Mouse (Mus musculus): ENCODE data around the gene Sv2a.
"Not testable (repeated sequence)": the region's sequence is repeated elsewhere in the genome, so short reads cannot be mapped to it uniquely, and the experiment has no call there.

The Sv2a gene

DNA sequence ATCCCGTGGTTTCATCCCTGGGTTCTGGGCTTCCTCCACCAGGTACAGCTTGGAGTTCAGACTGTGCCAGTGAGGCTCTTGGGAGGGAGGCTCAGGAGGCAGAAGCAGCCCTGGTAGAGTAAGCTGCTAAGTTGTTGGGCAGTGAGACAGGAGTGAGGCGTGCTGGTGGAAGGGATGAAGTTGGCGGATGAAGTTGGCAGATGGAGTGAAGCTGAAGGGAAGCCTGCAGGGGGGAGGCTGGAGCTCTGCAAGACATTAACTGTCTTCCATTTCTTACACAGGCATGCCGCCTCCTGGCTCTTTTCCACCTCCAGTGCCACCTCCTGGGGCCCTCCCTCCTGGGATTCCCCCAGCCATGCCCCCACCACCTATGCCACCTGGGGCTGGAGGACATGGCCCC, 6.9 kb upstream of the Sv2a start:
- not testable (repeated sequence) for DNase-seq (ENCODE audit: low spot score)

DNA sequence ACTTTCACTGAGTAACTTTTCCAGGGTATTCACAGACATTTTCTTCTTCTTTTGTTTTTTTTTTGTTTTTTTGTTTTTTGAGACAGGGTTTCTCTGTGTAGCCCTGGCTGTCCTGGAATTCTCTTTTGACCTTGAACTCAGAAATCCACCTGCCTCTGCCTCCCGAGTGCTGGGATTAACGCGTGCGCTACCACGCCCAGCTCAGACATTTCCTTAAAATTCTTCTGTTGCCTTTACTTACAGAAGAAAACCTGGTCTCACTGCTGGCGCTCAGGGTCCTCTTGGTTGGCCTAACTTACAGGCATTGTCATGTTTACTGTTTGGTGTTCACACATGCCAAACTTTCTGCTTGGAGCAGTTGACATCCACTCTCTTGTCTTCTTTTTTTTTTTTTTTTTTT, 5.7 kb upstream of the Sv2a start:
- no peak for DNase-seq (ENCODE audit: low spot score)

DNA sequence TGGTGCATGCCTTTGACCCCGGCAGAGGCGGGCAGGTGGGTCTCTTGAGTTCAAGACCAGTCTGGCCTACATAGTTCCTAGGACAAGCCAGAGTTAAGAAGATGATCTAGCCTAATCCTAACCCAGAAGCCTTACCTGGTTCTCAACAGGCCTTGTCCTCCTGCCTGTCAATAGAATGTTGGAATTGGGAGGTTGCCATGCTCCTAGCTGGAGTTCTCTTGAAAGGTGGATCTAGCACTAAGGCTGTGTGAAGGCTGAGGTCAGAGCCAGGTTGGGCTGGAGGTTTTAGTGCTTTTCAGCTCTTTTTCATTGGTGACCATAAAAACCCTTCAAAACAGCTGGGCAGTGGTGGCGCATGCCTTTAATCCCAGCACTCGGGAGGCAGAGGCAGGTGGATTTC, 2.5 kb upstream of the Sv2a start:
- no peak for DNase-seq (ENCODE audit: low spot score)

DNA sequence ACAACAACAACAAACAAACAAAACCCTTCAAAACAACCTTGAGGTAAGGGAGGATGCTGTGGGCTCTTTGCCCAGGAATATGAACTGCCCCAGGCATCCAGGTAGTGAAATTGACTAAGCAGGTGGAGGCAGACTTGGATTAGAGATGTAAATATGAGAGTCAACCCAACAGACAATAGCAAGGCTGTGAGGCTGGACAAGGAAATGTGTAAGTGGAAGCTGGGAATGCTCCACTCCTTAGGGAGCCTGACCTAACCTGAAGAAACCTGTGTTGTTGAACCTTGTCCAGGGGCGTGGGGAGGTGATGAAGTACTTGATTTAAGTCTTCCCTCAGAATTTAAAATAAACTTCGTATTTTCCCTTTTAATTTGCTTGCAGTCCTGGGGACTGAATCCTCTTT, 2.0 kb upstream of the Sv2a start:
- no peak for DNase-seq (ENCODE audit: low spot score)

DNA sequence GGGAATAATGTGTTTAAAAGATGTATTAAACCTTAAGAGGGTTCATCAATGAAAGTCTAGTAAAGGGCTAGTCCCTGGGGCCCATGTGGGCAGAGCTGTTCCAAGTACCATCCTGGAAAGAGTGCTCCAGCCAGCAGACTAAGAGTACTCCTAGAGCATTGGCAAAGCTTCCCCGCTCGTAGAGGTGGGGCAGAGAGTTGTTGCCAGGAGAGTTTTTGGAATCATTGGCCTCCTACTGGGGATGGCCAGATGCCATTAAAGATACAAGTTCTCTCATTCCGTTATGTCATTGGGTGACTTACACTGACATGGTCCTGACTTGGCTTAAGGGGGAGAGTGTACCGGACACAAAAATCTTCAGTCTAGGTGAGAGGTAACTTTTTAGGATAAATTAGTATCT, 1.4 kb upstream of the Sv2a start:
- no peak for DNase-seq (ENCODE audit: low spot score)

DNA sequence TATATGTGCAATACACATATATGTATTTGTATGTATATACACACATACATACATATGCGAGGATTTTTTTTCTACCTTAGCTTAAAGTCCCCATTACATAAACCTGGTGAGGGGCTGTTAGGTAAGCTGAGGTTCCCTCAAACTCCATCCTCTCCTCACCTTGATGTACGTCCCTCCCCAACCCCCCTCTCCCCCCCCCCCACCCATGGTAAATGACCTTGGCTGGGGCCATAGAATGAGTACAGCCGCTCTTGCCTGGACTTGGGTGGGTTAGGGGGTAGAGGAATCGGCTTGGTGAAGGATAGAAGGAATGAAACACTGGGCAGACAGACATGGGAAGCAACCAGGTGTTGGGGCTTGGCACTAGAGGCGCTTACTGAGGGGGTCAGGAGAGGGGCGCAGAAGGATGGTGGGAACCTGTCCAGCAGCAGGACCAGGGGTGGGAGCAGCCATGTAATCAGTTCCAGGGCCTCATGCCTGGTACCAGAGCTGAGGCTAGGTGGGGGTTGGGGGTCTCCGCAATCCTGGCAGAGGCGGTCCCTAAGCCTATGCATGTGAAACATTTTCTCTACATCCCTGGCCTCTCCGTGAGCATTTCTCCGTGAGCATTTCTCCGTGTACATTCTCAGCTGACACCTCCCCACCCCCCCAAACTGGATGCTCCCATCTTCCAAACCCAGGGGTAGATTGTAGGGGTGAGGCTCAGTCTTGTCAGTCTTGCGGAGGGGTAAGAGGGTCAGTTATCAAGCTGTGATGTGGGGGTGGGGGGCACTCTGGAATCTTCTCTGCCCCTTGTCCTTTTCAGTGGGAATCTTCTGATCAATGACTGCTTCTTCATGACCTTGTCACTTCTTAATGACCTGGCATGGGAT, 795 bp downstream of the Sv2a start:
- DNase-seq (ENCODE audit: low spot score) = no peak

DNA sequence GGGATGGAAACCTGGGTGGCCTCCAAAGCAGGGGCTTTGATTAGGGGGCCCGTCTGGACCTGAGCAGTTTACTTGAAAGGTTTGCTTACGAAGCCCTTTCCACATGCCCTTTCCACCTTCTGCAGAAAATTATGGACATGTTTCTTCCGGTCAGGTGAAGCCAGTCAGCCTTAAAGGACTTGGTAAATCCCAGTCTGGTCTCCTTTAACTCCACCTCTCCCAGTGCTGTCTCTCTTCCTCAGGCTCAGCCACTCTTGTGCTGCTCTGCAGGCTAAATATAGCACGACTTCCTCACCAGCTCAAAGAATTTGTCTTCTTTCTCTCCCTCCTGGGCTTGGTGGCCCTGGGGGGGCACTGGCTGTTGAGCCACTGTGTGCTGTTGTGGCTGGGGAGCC, 1.4 kb downstream of the Sv2a start:
- DNase-seq (ENCODE audit: low spot score) = no peak

DNA sequence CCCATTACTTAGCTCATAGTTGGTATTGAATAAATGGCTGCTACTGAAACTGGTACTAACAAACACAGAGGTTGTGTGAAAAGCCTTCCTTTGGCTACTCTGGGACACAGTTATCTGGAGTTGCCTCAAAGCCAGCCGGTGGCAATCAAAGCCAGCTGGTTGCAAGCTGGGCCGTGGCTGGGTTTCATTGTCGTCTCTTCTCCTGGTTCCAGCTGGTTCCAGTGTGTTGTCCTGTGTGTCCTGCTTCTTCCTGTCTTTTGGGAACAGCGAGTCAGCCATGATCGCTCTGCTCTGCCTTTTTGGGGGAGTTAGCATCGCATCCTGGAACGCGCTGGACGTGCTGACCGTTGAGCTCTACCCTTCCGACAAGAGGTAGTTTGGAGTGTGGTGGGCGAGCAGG, 12.0 kb downstream of the Sv2a start:
- no peak for DNase-seq (ENCODE audit: low spot score)

DNA sequence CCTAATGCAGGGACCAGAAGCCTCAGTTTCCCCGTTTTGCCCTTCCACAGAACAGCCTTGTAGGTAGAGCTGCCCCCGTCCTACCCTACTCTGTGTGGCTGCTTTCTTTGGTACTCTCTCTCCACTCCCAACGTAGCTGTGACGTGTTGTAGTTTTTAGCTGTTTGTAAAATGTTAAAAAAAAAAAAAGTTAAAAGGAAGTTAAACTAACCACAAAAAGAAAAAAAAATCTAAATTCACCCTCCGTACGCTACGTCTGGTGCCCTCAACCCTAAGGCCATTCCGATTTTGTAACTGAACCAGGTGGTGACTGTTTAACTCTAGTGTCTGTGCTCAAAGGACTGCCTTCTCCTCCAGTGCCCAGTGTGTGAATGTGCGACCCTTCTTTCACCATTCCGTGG, 14.0 kb downstream of the Sv2a start:
- DNase-seq (ENCODE audit: low spot score) = no peak

DNA sequence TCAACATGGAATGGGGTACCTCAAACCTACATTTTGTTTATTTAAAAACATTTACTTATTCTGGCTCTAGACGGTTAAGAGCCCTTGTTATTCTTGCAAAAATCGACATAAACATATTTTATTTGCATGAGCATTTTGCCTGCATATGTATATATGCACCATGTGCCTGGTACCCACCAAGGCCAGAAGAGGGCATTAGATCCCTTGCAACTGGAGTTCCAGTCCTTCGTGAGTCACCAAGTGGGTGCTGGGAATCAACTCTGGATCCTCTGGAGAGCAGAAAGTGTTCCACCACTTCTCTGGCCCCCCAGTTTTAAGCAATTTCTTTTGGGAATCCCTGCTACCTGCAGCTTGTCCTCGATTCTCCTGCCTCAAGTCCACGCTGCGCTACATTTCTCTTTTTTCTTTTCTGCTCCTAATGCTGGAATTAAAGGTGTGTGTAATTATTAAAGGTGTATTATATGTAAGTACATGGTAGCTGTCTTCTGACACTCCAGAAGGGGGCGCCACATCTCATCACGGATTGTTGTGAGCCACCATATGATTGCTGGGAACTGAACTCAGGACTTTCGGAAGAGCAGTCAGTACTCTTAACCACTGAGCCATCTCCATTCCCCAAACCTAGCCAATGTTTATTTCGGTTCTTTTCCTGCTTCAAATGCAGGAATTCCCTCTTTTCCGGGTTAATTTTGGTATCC, 14.8 kb downstream of the Sv2a start:
- DNase-seq (ENCODE audit: low spot score) = no peak

DNA sequence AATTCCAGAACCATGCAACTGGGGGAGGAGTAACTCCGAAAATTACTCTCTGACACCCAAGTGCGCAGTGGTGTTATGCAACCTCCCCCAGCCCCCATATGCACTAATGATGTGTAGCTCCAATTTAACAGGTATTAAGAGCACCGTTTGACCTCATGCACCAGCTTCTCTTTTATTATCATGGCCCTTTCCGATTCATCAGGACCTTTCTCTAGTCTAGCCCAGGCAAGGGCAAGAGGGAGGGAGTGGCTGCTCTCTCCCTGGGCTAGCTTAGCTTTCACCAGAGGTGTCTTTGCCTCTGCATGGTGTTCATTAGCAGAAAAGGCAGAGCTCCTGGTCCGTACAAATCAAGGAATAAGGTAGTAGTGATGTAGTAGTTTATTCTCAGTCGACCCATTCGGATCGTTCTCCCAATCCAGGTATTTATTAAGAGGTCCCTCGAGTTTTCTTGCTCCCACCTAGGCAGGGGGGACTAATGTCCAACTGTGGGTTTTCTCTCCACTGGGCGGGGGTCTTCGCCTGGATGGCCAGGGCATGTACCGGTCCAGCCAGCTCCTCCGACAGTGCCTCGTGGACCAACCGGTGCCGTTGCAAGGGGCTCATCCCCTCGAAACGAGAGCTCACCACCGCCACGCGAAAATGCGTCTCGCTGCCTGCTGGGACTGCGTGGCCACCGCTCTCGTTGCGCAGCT, 15.6 kb downstream of the Sv2a start:
- no peak for DNase-seq (ENCODE audit: low spot score)

DNA sequence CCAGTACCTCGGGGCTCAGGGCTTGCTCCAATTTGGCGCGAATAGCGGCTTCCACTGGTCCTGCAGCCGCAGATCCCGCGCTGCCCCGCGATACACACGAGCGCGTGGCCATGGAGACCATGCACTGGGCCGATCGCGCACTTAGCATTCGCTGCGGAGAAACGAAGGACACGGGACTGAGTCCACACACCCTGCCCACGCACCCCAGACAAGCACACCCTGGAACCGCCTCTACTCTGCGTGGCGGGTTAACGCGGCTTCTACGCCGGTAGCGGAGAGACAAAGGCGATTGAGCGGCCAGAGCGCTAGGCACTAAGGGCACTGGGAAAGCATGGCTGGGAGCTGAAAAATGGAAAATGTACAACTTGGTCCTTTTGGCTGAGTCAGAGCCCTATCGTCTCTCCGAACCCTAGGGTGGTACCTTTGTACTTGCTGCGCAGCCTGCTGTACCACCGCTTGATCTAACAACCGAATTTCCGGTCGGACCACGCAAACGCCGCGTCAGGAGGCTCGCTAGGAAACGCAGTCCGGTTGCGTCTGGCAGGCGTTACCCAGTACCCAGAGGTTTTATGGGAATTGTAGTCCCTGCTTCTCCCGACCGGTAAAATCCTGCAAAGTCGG, 16.3 kb downstream of the Sv2a start:
- peak; percentile 60 for DNase-seq (ENCODE audit: low spot score)

DNA sequence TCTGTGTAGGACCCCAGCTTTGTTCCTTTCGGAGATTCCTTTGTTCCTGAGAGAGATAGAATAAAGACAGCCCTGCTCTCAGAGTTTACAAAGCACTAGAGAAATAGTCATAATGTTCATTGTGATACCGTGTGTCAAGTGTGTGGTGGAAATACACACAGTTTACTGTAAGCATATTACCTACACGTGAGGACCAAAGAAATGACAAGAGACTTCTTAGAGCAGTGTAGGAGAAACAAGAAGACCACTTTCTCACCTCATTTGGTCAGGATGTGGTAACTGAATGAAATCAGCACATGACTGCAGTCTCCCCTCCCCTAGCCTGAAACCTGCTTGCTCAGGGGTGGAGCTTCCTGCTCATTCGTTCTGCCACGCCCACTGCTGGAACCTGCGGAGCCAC, 17.2 kb downstream of the Sv2a start:
- no peak for DNase-seq (ENCODE audit: low spot score)

DNA sequence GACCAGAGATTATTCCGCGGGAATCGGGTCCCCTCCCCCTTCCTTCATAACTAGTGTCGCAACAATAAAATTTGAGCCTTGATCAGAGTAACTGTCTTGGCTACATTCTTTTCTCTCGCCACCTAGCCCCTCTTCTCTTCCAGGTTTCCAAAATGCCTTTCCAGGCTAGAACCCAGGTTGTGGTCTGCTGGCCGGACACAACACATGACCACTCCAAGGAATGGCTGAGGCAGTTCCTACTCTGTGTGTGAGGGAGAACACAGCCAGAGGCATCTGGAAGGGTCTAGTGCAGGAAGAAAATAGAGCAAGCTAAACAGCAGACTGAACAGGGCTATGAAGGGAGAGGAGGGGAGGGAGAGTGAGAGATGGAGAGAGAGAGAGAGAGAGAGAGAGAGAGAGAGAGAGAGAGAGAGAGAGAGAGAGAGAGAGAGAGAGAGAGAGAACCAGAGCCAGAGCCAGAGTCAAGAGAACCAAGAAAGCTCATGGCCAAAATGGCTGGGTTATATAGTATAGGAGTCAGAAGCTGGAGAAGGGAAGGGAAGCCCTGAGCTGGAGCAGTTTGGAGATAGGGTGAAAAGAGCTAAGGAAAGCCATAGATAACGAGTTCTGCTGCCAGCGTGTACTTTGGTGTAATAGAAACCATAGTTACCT, 17.8 kb downstream of the Sv2a start:
- not testable (repeated sequence) for DNase-seq (ENCODE audit: low spot score)

DNA sequence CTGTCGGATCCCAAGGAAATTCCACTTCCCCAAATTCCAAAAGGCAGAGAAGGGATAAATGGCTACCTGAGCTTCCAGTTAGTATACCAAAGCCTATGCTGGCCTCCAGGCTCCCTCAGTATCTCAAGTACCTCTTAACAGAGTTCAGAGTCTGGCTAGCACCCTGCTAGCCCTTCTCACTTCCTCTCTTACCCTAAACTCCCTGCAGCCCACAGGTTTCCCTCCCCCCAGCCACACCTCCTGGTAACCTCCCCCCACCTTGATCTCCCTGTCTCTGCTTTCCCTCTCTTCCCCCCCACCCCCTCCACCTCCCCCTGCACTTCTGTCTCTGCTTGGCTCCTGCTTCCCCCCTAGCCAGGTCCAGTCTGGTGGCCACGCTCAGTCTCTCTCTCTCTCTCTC, 18.8 kb downstream of the Sv2a start:
- DNase-seq (ENCODE audit: low spot score) = no peak

DNA sequence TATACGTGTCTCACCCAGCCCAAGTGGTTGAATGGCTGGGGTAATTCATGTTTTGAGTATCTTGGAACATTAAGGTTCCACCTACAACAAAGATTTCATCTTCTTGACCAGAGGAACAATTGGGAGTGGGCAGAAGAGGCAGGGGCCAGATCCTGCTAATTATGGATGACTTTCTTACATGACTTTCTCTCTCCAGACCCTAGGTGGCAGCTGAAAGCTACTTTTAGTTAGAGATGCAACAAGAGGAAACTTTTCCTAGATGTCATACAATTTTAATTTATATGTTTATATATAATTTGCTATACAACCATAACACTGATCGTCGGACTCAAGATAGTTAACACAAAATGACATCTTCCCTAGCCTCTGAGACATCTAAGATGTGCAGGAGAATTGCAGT, 26.9 kb downstream of the Sv2a start:
- DNase-seq (ENCODE audit: low spot score) = no peak

DNA sequence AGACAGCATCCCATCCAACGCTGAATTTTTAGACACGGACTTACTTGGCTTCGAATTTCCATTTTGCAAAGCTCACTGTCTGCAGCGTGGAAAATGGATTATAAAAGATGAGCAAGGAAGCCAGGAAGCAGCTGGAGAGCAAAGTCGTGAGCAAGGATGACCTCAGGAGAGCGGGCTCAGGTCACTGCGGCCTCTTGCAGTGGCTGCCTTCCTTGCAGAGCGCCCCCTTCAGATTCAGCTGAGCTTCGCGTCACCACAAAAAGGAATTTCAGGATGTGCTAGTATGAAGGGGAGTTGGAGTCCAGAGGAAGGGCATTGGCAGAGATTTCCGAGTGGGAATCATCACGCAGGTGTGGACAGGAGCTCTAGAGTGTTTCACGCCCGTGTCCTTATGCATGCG, 28.3 kb downstream of the Sv2a start:
- DNase-seq (ENCODE audit: low spot score) = no peak

DNA sequence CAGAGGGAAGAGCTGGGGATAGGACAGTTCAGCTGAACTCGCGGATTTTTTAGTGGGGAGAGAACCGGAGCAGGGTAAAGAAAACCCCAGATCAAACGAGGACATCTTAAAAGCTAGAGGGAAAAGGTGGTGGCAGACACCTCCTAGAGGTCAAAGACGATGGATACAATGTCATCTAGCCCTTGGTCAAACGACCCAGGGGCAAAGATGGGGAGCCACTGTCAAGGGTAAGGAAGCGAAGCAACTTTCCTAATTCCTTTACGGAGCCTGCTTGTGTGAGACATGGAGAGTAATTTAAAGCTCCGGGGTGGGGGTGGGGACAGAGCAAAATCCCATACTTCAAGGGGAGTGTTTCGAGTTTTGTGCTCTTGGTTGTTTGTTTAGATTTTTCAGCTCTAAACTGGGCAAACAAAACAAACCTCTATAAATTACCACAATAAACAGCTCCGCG, 38.3 kb downstream of the Sv2a start:
- no peak for DNase-seq (ENCODE audit: low spot score)

DNA sequence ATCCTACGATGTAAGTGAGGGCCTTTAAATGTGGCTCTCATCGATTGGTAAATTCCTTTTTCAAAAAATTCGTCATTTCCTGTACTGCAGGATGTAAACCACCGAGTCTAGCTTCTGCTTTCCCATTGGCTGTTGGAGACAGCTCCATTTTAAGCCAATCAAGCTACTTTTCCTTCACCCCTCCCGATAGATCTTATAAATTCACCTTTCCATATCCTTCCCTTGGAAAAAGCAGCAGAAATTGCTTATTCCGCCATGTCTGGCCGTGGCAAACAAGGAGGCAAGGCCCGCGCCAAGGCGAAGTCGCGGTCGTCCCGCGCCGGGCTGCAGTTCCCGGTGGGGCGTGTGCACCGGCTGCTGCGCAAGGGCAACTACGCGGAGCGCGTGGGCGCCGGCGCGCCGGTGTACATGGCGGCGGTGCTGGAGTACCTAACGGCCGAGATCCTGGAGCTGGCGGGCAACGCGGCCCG, 38.7 kb downstream of the Sv2a start, which contains the start of the genes Bola1 and Hist2h2ab:
Bola1 (minus strand) TSS at position 49 of the 470 bp plus-strand sequence.
Hist2h2ab (plus strand) TSS at position 205 of the 470 bp plus-strand sequence.
- DNase-seq (ENCODE audit: low spot score) = peak; percentile 65

DNA sequence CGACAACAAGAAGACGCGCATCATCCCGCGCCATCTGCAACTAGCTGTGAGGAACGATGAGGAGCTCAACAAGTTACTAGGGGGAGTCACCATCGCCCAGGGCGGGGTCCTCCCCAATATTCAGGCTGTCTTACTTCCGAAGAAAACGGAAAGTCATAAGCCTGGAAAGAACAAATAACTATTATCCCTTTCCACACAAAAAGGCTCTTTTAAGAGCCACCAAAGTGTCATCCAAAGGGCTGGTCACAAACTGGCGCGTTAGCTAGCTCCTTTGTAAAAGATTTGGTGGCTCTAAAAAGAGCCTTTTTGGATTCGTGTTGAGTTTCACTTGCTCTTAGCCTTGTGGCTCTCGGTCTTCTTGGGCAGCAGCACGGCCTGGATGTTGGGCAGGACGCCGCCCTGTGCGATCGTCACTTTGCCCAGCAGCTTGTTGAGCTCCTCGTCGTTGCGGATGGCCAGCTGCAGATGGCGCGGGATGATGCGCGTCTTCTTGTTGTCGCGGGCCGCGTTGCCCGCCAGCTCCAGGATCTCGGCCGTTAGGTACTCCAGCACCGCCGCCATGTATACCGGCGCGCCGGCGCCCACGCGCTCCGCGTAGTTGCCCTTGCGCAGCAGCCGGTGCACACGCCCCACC, 39.3 kb downstream of the Sv2a start:
- not testable (repeated sequence) for DNase-seq (ENCODE audit: low spot score)

All from ovary, postnatal 10 days (tissue).